Mouse (Mus musculus) kidney, embryonic 14.5 days (tissue): ENCODE results near the gene Tmem100. TPM values are rescaled to one million over a fixed set of nuclear protein-coding genes. Genes with fewer than 3 reads are reported as not detected.

Source experiments
- ATAC-seq: fragments of 200-750 bp; cut with Nextera tagmentation; 2 replicates; pipeline ENCODE4 v1.8.0; 2017; ENCODE audit warnings: moderate number of reproducible peaks, mild to moderate bottlenecking, moderate TSS enrichment, moderate library complexity; ENCODE audit not compliant: low FRiP score, low TSS enrichment
- H3K27ac ChIP-seq: fragments of 300-500 bp; sonication (generic); 2 replicates; pipeline ENCODE4 v1.5.1; 2014; ENCODE audit warnings: low read depth, mild to moderate bottlenecking, low read length, moderate library complexity, mixed read lengths
- H3K27me3 ChIP-seq: fragments of 300-500 bp; sonication (generic); 2 replicates; pipeline ENCODE4 v1.6.1; 2014; ENCODE audit warnings: mild to moderate bottlenecking, low read length; ENCODE audit not compliant: control insufficient read depth, insufficient read depth
- H3K36me3 ChIP-seq: fragments of 300-500 bp; sonication (generic); 2 replicates; pipeline ENCODE4 v1.6.1; 2014; ENCODE audit warnings: low read length, mixed read lengths; ENCODE audit not compliant: control insufficient read depth, insufficient read depth
- H3K4me1 ChIP-seq: fragments of 300-500 bp; sonication (generic); 2 replicates; pipeline ENCODE4 v1.6.1; 2014; ENCODE audit warnings: low read length, mixed read lengths; ENCODE audit not compliant: control insufficient read depth, insufficient read depth
- H3K4me2 ChIP-seq: fragments of 300-500 bp; sonication (generic); replicated peaks from 2 replicates; pipeline ENCODE4 v1.6.1; 2014; ENCODE audit warnings: low read depth, mild to moderate bottlenecking, low read length
- H3K4me3 ChIP-seq: fragments of 300-500 bp; sonication (generic); 2 replicates; pipeline ENCODE4 v1.5.1; 2014; ENCODE audit warnings: mild to moderate bottlenecking, low read length
- H3K9ac ChIP-seq: fragments of 300-500 bp; sonication (generic); 2 replicates; pipeline ENCODE4 v1.6.1; 2014; ENCODE audit warnings: low read depth, mild to moderate bottlenecking, low read length, moderate library complexity
- H3K9me3 ChIP-seq: fragments of 300-500 bp; sonication (generic); 2 replicates; pipeline ENCODE4 v1.6.1; 2016; ENCODE audit warnings: low read length; ENCODE audit not compliant: control insufficient read depth
- WGBS: fragments of 180-500 bp; shearing (Covaris S2); extraction: QIAGEN DNeasy Blood & Tissue Kit; methylation state at CpG from one replicate; pipeline ENCODE4 v1.1.7; 2014; 5-methylcytosine and 5-hydroxymethylcytosine counted together
- polyA plus RNA-seq: library from polyadenylated mRNA; unstranded; fragments of >200 nt; fragmentation: Nextera tagmentation; extraction: Ambion mirVana; gene quantifications from 2 replicates; pipeline ENCODE4 v1.2.1, GENCODE M21; 2014

Tmem100 gene
- polyA plus RNA-seq, 1 experiment from 2014 or later: 20.5 TPM

DNA sequence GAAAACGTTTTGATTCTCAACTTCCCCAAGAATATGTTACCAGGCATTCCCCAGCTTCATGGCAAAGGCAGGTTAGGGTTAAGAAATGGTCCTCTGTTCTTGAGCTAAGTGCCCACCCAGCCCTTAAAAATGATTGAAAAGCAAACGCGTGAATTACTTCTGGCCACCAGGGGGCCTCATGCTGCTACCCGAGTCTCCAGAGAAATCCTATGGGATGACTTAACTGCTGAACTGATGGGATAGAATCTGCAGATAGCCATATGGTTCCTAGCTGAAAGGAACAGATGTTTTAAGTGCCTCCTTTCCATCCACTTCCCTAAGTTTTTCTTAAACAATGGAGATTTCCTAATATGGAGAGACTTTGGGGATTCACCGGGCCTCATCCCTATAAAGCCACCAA is 7.9 kb downstream of the Tmem100 start:
- H3K27ac ChIP-seq: no peak overlapping the region

DNA sequence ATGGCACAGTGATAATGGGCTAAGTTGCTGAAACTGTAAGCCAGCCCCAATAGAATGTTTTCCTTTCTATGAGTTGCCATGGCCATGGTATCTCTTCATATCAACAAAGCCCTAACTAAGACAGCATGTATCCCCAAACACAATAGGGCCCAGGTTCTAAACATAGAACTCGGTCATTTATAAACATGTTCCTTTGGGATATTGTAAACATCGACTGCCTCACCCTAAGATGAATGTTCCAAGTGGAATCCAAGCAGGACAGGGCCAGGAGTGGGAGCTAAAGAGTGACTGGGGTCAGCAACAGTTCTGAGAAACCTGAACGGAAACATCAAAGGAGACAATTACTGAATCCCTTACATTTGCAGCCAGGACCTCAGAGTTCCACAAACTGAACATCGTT is 14.3 kb downstream of the Tmem100 start:
- Histone ChIP-seq H3K4me1 (peaks cover 9% of the 10 kb centered on the region; the same call in 1 of the 2 replicates), H3K27me3 (no peaks in the 10 kb centered on the region), H3K9ac (no peak overlapping the region), H3K9me3 (no peaks in the 10 kb centered on the region), H3K4me3 (no peak overlapping the region), H3K27ac (no peak overlapping the region), H3K36me3 (no peaks in the 10 kb centered on the region), H3K4me2 (no peak overlapping the region)
- ATAC-seq: no peak
- 76% methylated on average over 4 of the region's 4 CpGs for WGBS

More for the DNA sequence above, 7.9 kb downstream of the Tmem100 start:
- no peak for ATAC-seq
- H3K9ac ChIP-seq: no peak overlapping the region
- 0 out of 2 replicates have a peak, but pooled peaks cover 3% of the 10 kb centered on the region for H3K36me3 ChIP-seq
- H3K9me3 ChIP-seq: peaks cover 5% of the 10 kb centered on the region; the same call in 1 of the 2 replicates
- no peak overlapping the region for H3K4me2 ChIP-seq
- 21% methylated on average over 5 of the region's 5 CpGs for WGBS
- H3K4me3 ChIP-seq: no peak overlapping the region
- peaks cover 9% of the 10 kb centered on the region; the same call in 1 of the 2 replicates for H3K4me1 ChIP-seq
- no peaks in the 10 kb centered on the region for H3K27me3 ChIP-seq

DNA sequence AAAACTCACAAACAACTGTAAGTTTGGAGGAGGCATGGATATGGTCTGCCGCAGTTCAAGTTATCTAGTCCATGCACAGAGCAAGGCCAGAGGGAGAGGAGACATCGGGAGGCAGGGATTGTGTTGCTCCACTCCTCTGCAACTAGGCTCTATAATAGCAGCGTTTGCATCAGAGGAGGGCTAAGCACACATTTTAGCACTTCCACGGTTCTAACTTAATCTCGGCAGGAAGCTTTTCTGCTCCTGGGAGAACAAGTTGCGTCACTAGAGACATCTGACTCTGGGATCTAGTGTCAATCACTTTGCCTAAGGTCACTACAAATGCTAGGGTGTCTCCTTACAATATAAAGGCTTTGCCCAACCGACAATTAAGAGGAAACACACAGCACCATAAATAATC is 16.1 kb downstream of the Tmem100 start:
- Histone ChIP-seq H3K4me1 (peaks cover 9% of the 10 kb centered on the region; the same call in 1 of the 2 replicates), H3K27ac (no peak overlapping the region), H3K4me2 (no peak overlapping the region), H3K27me3 (no peaks in the 10 kb centered on the region), H3K9me3 (no peaks in the 10 kb centered on the region), H3K36me3 (no peaks in the 10 kb centered on the region), H3K9ac (no peak overlapping the region), H3K4me3 (no peak overlapping the region)
- ATAC-seq: no peak
- WGBS: 20% methylated on average over 7 of the region's 7 CpGs

DNA sequence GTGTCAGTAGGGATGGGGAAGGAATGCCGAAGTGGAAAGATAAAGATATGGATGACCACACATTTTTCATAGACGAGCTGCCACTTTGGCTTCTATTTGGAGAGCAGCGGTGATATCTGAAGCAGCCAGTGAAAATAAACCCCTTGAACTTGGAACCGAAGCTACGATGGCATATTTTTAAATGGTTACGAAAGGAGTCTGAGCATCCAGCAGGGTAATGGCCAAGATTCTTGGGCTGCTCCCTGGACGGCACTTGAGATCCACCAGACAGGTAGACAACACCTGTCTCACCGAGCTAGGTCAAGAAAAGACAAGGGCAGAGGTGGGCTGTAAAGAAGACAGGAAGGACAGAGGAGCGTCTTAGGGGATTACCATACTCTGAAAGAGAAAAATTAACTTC is 17.1 kb downstream of the Tmem100 start:
- H3K4me1 ChIP-seq: peaks cover 9% of the 10 kb centered on the region; the same call in 1 of the 2 replicates
- no peak overlapping the region for H3K9ac ChIP-seq
- no peaks in the 10 kb centered on the region for H3K9me3 ChIP-seq
- no peaks in the 10 kb centered on the region for H3K27me3 ChIP-seq
- H3K36me3 ChIP-seq: no peaks in the 10 kb centered on the region
- no peak overlapping the region for H3K4me3 ChIP-seq
- 39% methylated on average over 9 of the region's 9 CpGs for WGBS
- no peak overlapping the region for H3K27ac ChIP-seq
- H3K4me2 ChIP-seq: no peak overlapping the region
- ATAC-seq: no peak

DNA sequence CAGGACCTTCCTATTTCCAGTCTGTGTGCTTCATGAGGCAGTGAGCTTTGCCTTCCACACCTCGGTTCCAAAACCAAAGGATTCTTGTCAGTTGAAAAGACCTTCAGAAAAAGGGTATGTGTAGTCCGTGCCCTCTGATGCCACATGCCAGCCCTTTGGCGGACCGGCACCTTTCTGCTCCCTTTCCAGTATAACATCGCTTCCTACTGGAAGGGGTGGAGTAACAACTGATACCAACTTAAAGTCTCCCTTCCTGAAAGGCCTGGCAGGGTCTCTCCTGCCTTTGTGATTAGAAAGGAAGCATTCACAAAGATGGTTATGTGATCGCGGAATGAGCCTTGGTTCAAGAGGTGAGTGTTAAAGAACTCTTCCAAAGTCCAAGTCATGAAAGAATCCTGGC is 19.9 kb downstream of the Tmem100 start:
- H3K9me3 ChIP-seq: no peaks in the 10 kb centered on the region
- no peak overlapping the region for H3K27ac ChIP-seq
- H3K4me1 ChIP-seq: peaks cover 9% of the 10 kb centered on the region; the same call in 1 of the 2 replicates
- no peaks in the 10 kb centered on the region for H3K36me3 ChIP-seq
- H3K4me2 ChIP-seq: no peak overlapping the region
- no peaks in the 10 kb centered on the region for H3K27me3 ChIP-seq
- no peak overlapping the region for H3K9ac ChIP-seq
- 90% methylated on average over 7 of the region's 7 CpGs for WGBS
- no peak for ATAC-seq
- no peak overlapping the region for H3K4me3 ChIP-seq

DNA sequence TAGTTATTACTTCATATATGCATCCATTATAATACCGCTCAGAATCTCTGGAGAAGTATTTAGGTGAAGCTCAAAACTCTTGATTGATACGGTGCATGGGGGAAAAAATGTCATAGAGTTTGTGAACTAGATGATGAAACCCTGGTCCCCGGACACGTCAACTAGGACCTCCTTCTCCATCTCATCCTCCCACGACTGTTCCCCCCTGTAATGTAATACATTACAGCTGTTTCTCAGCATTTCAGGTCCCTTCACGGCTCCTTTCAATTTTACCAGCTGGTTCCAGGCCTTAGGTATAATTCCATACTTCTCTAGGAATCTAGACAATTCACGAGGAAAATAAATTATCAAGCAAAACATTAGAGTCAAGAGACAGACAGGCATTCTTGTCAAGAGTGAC is 22.6 kb downstream of the Tmem100 start:
- no peaks in the 10 kb centered on the region for H3K36me3 ChIP-seq
- no peak overlapping the region for H3K4me3 ChIP-seq
- 50% methylated on average over 7 of the region's 7 CpGs for WGBS
- H3K9me3 ChIP-seq: no peaks in the 10 kb centered on the region
- H3K9ac ChIP-seq: no peak overlapping the region
- H3K4me1 ChIP-seq: peaks cover under 1% of the 10 kb centered on the region; the same call in 1 of the 2 replicates
- no peak for ATAC-seq
- no peak overlapping the region for H3K4me2 ChIP-seq
- no peaks in the 10 kb centered on the region for H3K27me3 ChIP-seq
- H3K27ac ChIP-seq: no peak overlapping the region

DNA sequence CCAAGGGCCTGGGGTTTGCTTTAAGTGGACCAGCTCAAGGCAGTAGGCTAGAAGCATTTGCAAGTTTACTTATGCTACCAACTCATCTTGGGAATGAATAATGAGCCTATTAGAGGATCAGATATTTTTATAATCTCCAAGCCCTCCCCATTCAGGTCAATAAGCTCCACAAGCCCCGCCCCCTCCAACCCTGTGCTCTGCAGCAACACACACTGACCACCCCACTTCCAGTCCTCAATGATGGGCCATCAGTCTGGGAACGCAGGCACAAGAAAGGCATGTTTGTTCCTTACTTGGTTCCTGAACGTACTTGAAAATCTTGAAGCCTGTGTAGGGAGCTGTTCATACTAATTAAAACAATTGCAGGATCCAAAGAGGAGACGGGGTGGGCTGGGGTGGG is 23.7 kb downstream of the Tmem100 start:
- H3K9ac ChIP-seq: no peak overlapping the region
- H3K9me3 ChIP-seq: no peaks in the 10 kb centered on the region
- 71% methylated on average over 4 of the region's 4 CpGs for WGBS
- no peak overlapping the region for H3K4me3 ChIP-seq
- no peaks in the 10 kb centered on the region for H3K27me3 ChIP-seq
- H3K36me3 ChIP-seq: no peaks in the 10 kb centered on the region
- no peak overlapping the region for H3K4me2 ChIP-seq
- H3K4me1 ChIP-seq: no peaks in the 10 kb centered on the region
- no peak overlapping the region for H3K27ac ChIP-seq
- ATAC-seq: no peak

DNA sequence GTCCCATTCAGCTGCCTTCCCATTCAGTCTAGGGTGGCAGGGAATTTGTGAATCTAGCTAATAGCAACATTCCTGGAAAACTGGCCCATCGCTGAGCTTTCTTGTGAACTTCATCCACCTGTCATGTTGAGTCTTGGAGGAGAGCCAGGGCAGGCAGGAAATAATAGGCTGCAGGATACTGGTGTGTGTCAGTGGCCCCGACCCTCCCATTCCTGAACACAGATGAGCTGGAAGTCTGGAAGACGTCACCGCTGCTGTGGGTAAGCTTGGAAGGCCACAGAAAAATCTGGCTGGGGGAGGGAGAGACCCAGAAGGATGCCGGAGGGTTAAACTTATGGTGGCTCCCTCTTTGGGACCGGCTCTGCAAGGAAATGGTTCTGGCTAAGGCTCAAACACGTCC is 24.3 kb downstream of the Tmem100 start:
- 48% methylated on average over 7 of the region's 7 CpGs for WGBS
- H3K27ac ChIP-seq: no peak overlapping the region
- H3K9ac ChIP-seq: no peak overlapping the region
- no peaks in the 10 kb centered on the region for H3K36me3 ChIP-seq
- no peak overlapping the region for H3K4me2 ChIP-seq
- no peak for ATAC-seq
- H3K9me3 ChIP-seq: no peaks in the 10 kb centered on the region
- H3K27me3 ChIP-seq: no peaks in the 10 kb centered on the region
- H3K4me3 ChIP-seq: no peak overlapping the region
- H3K4me1 ChIP-seq: no peaks in the 10 kb centered on the region

DNA sequence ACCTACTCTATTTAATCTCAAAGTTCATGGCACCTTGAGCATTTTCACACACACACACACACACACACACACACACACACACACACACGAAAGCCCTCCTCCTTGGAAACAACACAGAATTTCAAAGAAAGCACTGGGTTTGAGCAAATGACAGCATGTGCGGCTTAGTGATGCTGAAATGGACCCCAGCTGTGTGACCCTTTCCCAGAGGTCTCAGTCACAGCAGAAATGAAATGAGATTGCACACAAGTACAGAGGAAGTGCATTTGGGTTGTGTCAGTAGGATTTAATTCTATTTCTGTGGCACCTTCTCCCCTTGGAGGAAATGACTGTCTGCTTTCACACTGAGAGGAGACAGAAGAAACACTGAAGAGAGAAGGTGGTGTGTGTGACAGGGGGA is 26.9 kb downstream of the Tmem100 start:
- WGBS: 72% methylated on average over 2 of the region's 2 CpGs
- ATAC-seq: no peak
- Histone ChIP-seq H3K9me3 (no peaks in the 10 kb centered on the region), H3K27me3 (no peaks in the 10 kb centered on the region), H3K36me3 (no peaks in the 10 kb centered on the region), H3K4me3 (no peak overlapping the region), H3K27ac (no peak overlapping the region), H3K9ac (no peak overlapping the region), H3K4me2 (no peak overlapping the region), H3K4me1 (no peaks in the 10 kb centered on the region)
